Mouse (Mus musculus): ENCODE measurements around the gene Dedd2. TPM values are rescaled to one million over a fixed set of nuclear protein-coding genes. Genes with fewer than 3 reads are reported as not detected.

The Dedd2 gene
- total and polyA plus RNA-seq, 3 experiments, result 25.2 to 36.6 TPM; not detected in 1

GRCm38 (mm10) chr7:25209161-25209622, 11.2 kb downstream of the Dedd2 start:
- H3K79me2 ChIP-seq (ENCODE audit: control insufficient read depth, insufficient read depth, low read length, poor library complexity), result peaks cover 3% of the 10 kb centered on the region; the same call in 1 of the 2 replicates
- TF ChIP-seq POLR2AphosphoS5 (IDR thresholded peaks at IDR 0.05; ENCODE audit: borderline replicate concordance, low read depth, low read length) (no peak), MAX (IDR thresholded peaks at IDR 0.05; ENCODE audit: low read length) (no peak), MYC (IDR thresholded peaks at IDR 0.05; ENCODE audit: low read depth, low read length) (no peak), NELFE (IDR thresholded peaks at IDR 0.05; ENCODE audit: low read depth, low read length) (no peak), TCF12 (IDR thresholded peaks at IDR 0.05; ENCODE audit: low read depth, low read length) (no peak), RCOR1 (IDR thresholded peaks at IDR 0.05; ENCODE audit: low read depth, low read length) (no peak), HCFC1 (IDR thresholded peaks at IDR 0.05; ENCODE audit: low read depth, low read length) (no peak), EP300 (IDR thresholded peaks at IDR 0.05; ENCODE audit: low read depth in 1 of 2, low read length in 2 of 2) (no peak), USF2 (IDR thresholded peaks at IDR 0.05; ENCODE audit: borderline replicate concordance in 1 of 2, insufficient read depth in 1 of 2, low read depth in 1 of 2, low read length in 2 of 2) (no peak), BHLHE40 (IDR thresholded peaks at IDR 0.05; ENCODE audit: borderline replicate concordance, low read depth, low read length) (no peak), ZNF384 (IDR thresholded peaks at IDR 0.05; ENCODE audit: low read depth, low read length) (no peak), MYB (IDR thresholded peaks at IDR 0.05; ENCODE audit: low read depth, low read length) (no peak), USF1 (IDR thresholded peaks at IDR 0.05; ENCODE audit: low read depth, low read length) (no peak), CHD2 (IDR thresholded peaks at IDR 0.05; ENCODE audit: low read length) (no peak), CTCF (IDR thresholded peaks at IDR 0.05 in 2 of 3, conservative IDR thresholded peaks at IDR 0.05 in 1 of 3; ENCODE audit: control insufficient read depth in 1 of 3, insufficient read depth in 1 of 3, low read depth in 2 of 3, low read length in 3 of 3, poor library complexity in 1 of 3, severe bottlenecking in 1 of 3) (no peak), GATA1 (IDR thresholded peaks at IDR 0.05; ENCODE audit: low read depth, low read length) (no peak), POLR2A (IDR thresholded peaks at IDR 0.05; ENCODE audit: control insufficient read depth in 1 of 2, insufficient read depth in 1 of 2, low read depth in 1 of 2, low read length in 2 of 2, poor library complexity in 1 of 2) (no peak), POLR2AphosphoS2 (IDR thresholded peaks at IDR 0.05; ENCODE audit: low read length) (no peak)
- DNase-seq (ENCODE audit: low read depth, low spot score), result peak; percentile 37
- H3K27me3 ChIP-seq (ENCODE audit: control insufficient read depth in 1 of 2, insufficient read depth in 2 of 2, low read length in 2 of 2), result no peaks in the 10 kb centered on the region
- no peak overlapping the region for H3K9ac ChIP-seq (ENCODE audit: control insufficient read depth, low read depth, low read length, poor library complexity, severe bottlenecking)
- peaks cover 3 to 29% of the 10 kb centered on the region in 2 experiments for H3K4me1 ChIP-seq (ENCODE audit: control insufficient read depth in 1 of 2, insufficient read depth in 2 of 2, low read length in 2 of 2)
- no peaks in the 10 kb centered on the region for H3K9me3 ChIP-seq (replicated peaks; ENCODE audit: insufficient read depth, low read length)
- peaks cover 8 to 16% of the 10 kb centered on the region in 2 experiments for H3K36me3 ChIP-seq (ENCODE audit: control insufficient read depth in 1 of 2, insufficient read depth in 2 of 2, low read length in 2 of 2)
- no peak overlapping the region for H3K27ac ChIP-seq (ENCODE audit: control insufficient read depth, low read depth, low read length)
- no peak overlapping the region for H3K4me3 ChIP-seq (ENCODE audit: control insufficient read depth in 1 of 2, insufficient read depth in 1 of 2, low read depth in 2 of 2, low read length in 2 of 2)

GRCm38 (mm10) chr7:25206094-25206830, 14.2 kb downstream of the Dedd2 start:
- H3K4me1 ChIP-seq (ENCODE audit: control insufficient read depth in 1 of 2, insufficient read depth in 2 of 2, low read length in 2 of 2), result peaks cover 0 to 10% of the 10 kb centered on the region in 2 experiments; a peak in 2 of 4 replicates
- no peaks in the 10 kb centered on the region for H3K79me2 ChIP-seq (ENCODE audit: control insufficient read depth, insufficient read depth, low read length, poor library complexity)
- H3K9ac ChIP-seq (ENCODE audit: control insufficient read depth, low read depth, low read length, poor library complexity, severe bottlenecking), result no peak overlapping the region
- no peaks in the 10 kb centered on the region for H3K27me3 ChIP-seq (ENCODE audit: control insufficient read depth in 1 of 2, insufficient read depth in 2 of 2, low read length in 2 of 2)
- no peaks in the 10 kb centered on the region for H3K9me3 ChIP-seq (replicated peaks; ENCODE audit: insufficient read depth, low read length)
- TF ChIP-seq CTCF (IDR thresholded peaks at IDR 0.05 in 2 of 3, conservative IDR thresholded peaks at IDR 0.05 in 1 of 3; ENCODE audit: control insufficient read depth in 1 of 3, insufficient read depth in 1 of 3, low read depth in 2 of 3, low read length in 3 of 3, poor library complexity in 1 of 3, severe bottlenecking in 1 of 3) (no peak), SMC3 (IDR thresholded peaks at IDR 0.05; ENCODE audit: low read depth, low read length) (no peak), USF1 (IDR thresholded peaks at IDR 0.05; ENCODE audit: low read depth, low read length) (no peak), RAD21 (IDR thresholded peaks at IDR 0.05; ENCODE audit: low read depth, low read length) (no peak), ZC3H11A (IDR thresholded peaks at IDR 0.05; ENCODE audit: low read depth, low read length) (no peak), CHD1 (IDR thresholded peaks at IDR 0.05; ENCODE audit: low read depth, low read length) (no peak), BHLHE40 (IDR thresholded peaks at IDR 0.05; ENCODE audit: borderline replicate concordance, low read depth, low read length) (no peak), GATA1 (IDR thresholded peaks at IDR 0.05; ENCODE audit: low read depth, low read length) (no peak), TAL1 (IDR thresholded peaks at IDR 0.05; ENCODE audit: low read length) (no peak), ELF1 (IDR thresholded peaks at IDR 0.05; ENCODE audit: low read depth, low read length) (no peak), KAT2A (conservative IDR thresholded peaks at IDR 0.05; ENCODE audit: low read depth, low read length) (no peak), MYB (IDR thresholded peaks at IDR 0.05; ENCODE audit: low read depth, low read length) (no peak), TBP (IDR thresholded peaks at IDR 0.05; ENCODE audit: low read depth, low read length) (no peak), POLR2AphosphoS5 (IDR thresholded peaks at IDR 0.05; ENCODE audit: borderline replicate concordance, low read depth, low read length) (no peak), MAZ (IDR thresholded peaks at IDR 0.05; ENCODE audit: low read depth, low read length) (no peak)
- peaks cover 0 to 8% of the 10 kb centered on the region in 2 experiments; a peak in 3 of 4 replicates for H3K36me3 ChIP-seq (ENCODE audit: control insufficient read depth in 1 of 2, insufficient read depth in 2 of 2, low read length in 2 of 2)
- H3K27ac ChIP-seq (ENCODE audit: control insufficient read depth, low read depth, low read length), result no peak overlapping the region
- no peak for DNase-seq (ENCODE audit: low read depth, low spot score)
- no peak overlapping the region for H3K4me3 ChIP-seq (ENCODE audit: control insufficient read depth in 1 of 2, insufficient read depth in 1 of 2, low read depth in 2 of 2, low read length in 2 of 2)
